Mouse (Mus musculus): ENCODE measurements around the gene Tnf. TPM values are rescaled to one million over a fixed set of nuclear protein-coding genes. Genes with fewer than 3 reads are reported as not detected.
A peak's percentile ranks its signal among the peaks of the same experiment; 100 is the strongest.

Gene Tnf
- polyA plus RNA-seq, 1 experiment from 2014 or later: 0.33 TPM

DNA sequence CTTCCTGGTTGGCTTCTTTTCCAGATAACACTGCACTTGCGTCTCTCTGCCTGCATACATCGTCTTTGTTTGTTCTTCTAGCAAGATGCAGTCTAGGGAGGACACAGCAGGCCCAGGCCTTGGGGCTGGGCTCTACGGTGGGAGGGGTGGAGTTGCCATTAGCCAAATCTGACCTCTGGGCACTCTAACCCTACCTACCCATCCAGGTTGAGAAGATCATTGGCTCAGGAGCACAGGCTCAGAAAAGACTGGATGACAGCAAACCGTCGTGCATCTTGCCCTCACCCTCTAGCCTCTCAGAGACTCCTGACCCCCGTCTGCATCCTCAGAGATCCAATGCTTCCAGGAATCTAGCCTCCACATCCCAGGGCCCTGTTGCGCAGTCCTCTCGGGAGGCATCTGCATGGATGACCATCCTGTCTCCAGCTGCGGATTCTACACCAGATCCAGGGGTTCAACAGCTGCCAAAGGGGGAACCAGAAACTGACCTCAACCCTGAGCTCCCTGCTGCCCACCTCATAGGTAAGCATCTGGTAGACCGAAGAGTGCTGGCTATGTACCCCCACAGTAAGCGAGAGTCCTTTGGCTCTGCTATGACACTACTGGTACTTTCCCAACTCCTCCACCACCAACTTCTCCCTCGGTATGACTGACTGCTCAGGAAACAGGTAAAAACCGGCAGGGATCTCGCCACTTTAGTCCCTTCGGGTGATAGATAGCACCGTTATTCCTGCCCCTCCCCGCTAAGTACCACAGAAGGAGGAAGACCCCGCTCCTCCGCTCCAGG lies 6.8 kb downstream of the Tnf start:
- no peak overlapping the region for H3K27ac ChIP-seq
- H3K27me3 ChIP-seq (replicated peaks): peaks cover 53% of the 10 kb centered on the region
- H3K4me3 ChIP-seq: peak overlapping the region; percentile 54
- WGBS (ENCODE audit: insufficient replicate concordance): 40% methylated on average over 19 of the region's 19 CpGs
- peak; percentile 9; the same call in 1 of the 2 replicates for ATAC-seq
- H3K36me3 ChIP-seq: no peaks in the 10 kb centered on the region
- H3K9ac ChIP-seq: peak overlapping the region; percentile 52; the same call in 1 of the 2 replicates
- H3K9me3 ChIP-seq (replicated peaks): no peaks in the 10 kb centered on the region
- peak overlapping the region; percentile 80 for H3K4me2 ChIP-seq
- peaks cover 41% of the 10 kb centered on the region for H3K4me1 ChIP-seq

DNA sequence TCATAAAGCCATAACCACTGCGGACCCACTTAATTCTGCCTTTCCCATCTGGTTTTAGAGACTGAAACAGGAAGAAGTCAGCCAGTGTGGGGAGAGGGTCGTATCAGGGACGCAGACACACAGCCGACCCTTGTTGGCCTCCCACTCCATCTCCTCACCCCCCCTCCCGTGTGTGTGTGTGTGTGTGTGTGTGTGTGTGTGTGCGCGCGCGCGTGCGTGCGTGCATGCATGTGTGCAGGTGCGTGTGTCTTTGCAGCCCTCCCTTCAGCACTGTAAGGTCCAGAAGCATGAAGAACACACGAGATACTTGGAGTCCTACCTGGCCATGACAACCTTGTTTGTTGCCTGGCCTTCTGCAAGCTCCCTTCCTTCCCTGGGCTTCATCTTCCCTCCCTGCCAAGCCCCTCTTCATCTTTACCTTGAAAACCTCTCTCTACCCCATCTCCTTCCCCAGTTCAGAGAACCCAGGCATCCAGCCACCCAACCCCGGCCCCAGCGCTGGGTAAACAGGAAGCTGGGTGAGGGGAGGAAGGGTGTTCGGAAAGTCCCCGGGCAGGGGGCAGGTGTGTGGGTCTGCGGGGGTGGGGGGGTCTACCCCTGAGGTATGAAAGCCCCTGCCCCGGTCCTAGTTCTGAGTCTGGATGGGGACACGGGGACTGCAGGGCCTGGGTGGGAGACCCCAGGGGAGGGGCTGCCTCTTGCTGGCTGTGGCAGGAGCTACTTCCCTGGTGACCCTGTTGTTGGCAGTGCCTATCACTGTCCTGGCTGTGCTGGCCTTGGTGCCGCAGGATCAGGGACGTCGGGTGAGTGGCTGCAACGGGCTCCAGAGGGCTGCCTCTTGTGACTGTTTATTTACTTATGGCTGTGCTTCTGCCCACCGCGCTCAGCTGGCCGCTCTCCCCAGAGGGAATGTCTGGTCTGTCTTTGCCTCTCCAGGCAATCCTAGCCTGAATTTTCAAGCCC lies 7.6 kb downstream of the Tnf start, which contains the start of gene Ltb:
Gene Ltb, plus strand, starts transcription at position 559 of the 963 bp plus-strand sequence.
- ATAC-seq: no peak
- Histone ChIP-seq H3K9ac (0 out of 2 replicates have a peak within 1 kb of the TSS, but pooled peaks have one; percentile 52), H3K36me3 (no peaks in the 10 kb centered on the region), H3K4me2 (peak within 1 kb of the TSS; percentile 80), H3K4me3 (peak within 1 kb of the TSS; percentile 54), H3K27ac (no peak within 1 kb of the TSS), H3K4me1 (peaks cover 45% of the 10 kb centered on the region), H3K27me3 (replicated peaks) (peaks cover 47% of the 10 kb centered on the region), H3K9me3 (replicated peaks) (no peaks in the 10 kb centered on the region)
- WGBS (ENCODE audit: insufficient replicate concordance): 46% methylated on average over 26 of the region's 28 CpGs

DNA sequence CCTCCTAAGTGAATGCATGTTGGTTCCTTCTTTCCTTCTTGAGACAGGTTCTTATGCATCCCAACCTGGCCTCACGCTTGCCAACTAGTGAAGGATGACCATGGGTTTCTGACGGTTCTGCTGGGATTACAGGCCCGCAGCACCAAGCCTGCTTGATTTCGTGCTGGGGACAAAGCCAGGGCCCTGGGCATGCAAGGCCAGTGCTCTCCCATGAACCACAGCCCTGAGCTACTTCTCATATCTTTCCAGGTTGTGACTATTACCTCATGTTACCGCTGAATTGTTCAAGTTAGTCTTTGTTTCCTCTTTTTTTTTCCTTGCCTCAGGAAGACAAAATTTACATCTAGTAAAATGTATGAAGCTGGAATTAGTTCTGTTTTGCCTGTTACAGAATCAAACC lies 8.9 kb downstream of the Tnf start:
- Histone ChIP-seq H3K4me2 (no peak overlapping the region), H3K27ac (no peak overlapping the region), H3K4me3 (no peak overlapping the region), H3K36me3 (no peaks in the 10 kb centered on the region), H3K27me3 (replicated peaks) (peaks cover 43% of the 10 kb centered on the region), H3K9ac (no peak overlapping the region), H3K4me1 (peaks cover 52% of the 10 kb centered on the region), H3K9me3 (replicated peaks) (no peaks in the 10 kb centered on the region)
- WGBS (ENCODE audit: insufficient replicate concordance): 55% methylated on average over 5 of the region's 5 CpGs
- no peak for ATAC-seq

DNA sequence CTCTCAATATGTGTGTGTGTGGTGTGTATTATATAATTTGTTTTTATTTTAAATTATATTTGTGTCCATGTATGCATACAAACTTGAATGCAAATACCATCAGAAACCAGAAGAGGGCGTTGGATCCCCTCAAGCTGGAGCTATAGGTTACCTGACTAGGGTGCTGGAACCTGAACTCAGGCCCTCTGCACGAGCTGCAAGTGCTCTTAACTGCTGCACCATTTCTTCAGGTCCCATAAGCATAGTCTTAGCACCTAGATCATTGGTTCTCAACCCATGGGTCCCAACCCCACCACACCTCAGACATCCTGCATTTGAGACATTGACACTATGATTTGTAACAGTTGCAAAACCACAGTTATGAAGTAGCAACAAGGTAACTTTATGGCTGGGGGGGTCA lies 10.1 kb downstream of the Tnf start:
- H3K4me2 ChIP-seq: no peak overlapping the region
- H3K36me3 ChIP-seq: no peaks in the 10 kb centered on the region
- H3K27ac ChIP-seq: no peak overlapping the region
- no peaks in the 10 kb centered on the region for H3K9me3 ChIP-seq (replicated peaks)
- H3K9ac ChIP-seq: no peak overlapping the region
- H3K27me3 ChIP-seq (replicated peaks): peaks cover 35% of the 10 kb centered on the region
- ATAC-seq: no peak
- H3K4me3 ChIP-seq: no peak overlapping the region
- H3K4me1 ChIP-seq: peaks cover 50% of the 10 kb centered on the region
- WGBS (ENCODE audit: insufficient replicate concordance): 49% methylated on average over 2 of the region's 2 CpGs

DNA sequence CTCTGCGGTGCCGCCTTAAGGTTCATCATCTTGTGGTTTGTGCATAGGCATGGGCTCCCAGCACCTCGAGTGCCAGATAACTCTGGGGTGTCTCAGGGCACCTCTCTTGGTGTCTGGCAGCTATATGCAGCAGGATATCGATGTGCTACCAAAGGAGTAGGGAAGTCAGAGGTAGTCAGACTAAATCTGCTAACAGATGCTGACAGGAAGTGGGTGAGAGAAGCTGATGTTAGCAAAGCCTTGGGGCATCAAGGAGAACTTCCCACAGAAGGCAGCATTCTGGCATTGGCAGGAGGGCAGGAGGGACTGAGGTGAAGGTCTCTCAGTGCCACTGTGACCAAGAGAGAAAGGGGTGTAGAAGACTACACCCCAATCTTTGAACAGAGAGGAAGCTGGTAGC lies 11.7 kb downstream of the Tnf start:
- ATAC-seq: no peak
- no peaks in the 10 kb centered on the region for H3K36me3 ChIP-seq
- peak overlapping the region; percentile 72 for H3K27ac ChIP-seq
- 18% methylated on average over 4 of the region's 4 CpGs for WGBS (ENCODE audit: insufficient replicate concordance)
- peak overlapping the region; percentile 40; the same call in 1 of the 2 replicates for H3K4me2 ChIP-seq
- H3K4me1 ChIP-seq: peaks cover 48% of the 10 kb centered on the region
- H3K9me3 ChIP-seq (replicated peaks): no peaks in the 10 kb centered on the region
- no peak overlapping the region for H3K9ac ChIP-seq
- peaks cover 18% of the 10 kb centered on the region for H3K27me3 ChIP-seq (replicated peaks)
- no peak overlapping the region for H3K4me3 ChIP-seq

DNA sequence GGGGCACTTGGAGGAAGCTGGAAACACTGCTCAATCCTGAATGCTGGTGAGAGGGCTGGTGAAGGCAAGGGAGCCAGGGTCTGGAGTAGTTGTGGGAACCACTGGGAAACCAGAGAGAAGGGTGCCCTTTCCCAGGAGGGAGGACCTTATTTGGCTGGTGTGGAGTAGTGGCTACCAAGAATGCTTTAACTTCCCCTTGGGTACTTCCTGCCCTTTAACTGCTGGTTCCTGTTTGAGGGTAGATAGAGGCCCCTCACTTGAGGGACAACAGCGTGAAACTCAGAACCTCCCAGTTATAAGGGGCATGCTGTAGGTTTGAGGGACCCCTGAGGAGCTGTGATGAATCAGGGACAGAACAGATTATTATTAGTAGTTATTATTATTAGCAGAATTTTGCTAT lies 12.6 kb downstream of the Tnf start:
- H3K27me3 ChIP-seq (replicated peaks): peaks cover 9% of the 10 kb centered on the region

DNA sequence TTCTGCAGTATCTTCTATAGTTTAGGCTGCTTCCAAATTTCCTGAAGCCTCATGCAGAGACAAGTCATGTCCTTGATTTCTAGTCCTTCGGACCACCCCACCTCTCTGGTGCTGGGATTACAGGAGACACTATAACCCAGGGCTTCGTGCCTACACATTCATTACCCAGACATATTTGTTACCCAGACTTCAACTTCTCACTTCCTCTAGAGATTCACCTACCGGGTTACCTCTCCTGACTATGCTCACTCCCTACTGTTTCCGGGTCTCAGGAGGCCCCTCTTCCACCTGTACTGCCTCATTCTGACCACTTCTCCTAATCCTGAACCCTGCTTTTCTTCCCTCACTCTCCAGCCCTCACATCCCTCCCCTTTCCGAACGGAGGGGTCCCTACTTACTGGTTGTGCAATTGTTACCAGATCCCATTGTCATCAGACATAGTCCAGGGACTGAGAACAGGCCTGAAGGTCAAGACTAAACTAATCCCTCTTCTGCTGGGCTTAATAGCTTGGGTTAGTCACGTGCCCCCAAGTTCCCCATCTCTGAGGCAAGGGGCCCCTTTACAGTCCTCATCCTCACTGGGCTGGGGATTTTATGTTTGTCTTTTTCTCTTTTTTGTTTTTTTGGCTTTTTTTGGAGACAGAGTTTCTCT lies 13.7 kb downstream of the Tnf start, which contains the start of gene Lst1:
Gene Lst1, minus strand, starts transcription at position 481 of the 652 bp plus-strand sequence.
- WGBS (ENCODE audit: insufficient replicate concordance): 41% methylated on average over 7 of the region's 7 CpGs
- Histone ChIP-seq H3K4me2 (peak within 1 kb of the TSS; percentile 85), H3K9me3 (replicated peaks) (no peaks in the 10 kb centered on the region), H3K4me3 (peak within 1 kb of the TSS; percentile 6; the same call in 1 of the 2 replicates), H3K27ac (peak within 1 kb of the TSS; percentile 72), H3K9ac (peak within 1 kb of the TSS; percentile 15; the same call in 1 of the 2 replicates), H3K27me3 (replicated peaks) (no peaks in the 10 kb centered on the region), H3K4me1 (peaks cover 33% of the 10 kb centered on the region), H3K36me3 (no peaks in the 10 kb centered on the region)
- no peak for ATAC-seq

More for the DNA sequence above, 12.6 kb downstream of the Tnf start:
- Histone ChIP-seq H3K36me3 (no peaks in the 10 kb centered on the region), H3K4me2 (peak overlapping the region; percentile 40), H3K9me3 (replicated peaks) (no peaks in the 10 kb centered on the region), H3K4me3 (no peak overlapping the region), H3K4me1 (peaks cover 39% of the 10 kb centered on the region), H3K27ac (peak overlapping the region; percentile 72), H3K9ac (no peak overlapping the region; the same call in 1 of the 2 replicates)
- 6% methylated on average over 1 of the region's 1 CpGs for WGBS (ENCODE audit: insufficient replicate concordance)
- no peak for ATAC-seq

DNA sequence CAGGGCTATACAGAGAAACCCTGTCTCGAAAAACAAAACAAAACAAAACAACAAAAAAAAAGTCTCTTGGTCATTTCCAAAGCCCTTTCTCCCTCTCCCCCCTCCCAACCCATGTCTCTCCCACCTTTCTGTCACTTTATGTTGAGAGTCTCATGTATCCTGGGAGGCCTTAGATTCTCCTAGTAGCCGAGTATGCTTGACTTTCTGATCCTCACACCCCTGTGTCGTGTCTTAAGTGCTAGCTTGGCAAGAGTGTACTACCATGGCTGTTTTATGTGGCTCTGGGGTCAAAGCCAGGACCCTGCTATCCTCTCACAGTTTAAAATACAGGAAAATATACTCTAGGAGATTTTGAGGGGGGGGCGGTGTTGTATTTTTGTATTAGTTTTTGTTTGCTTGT lies 14.5 kb downstream of the Tnf start:
- H3K36me3 ChIP-seq: no peaks in the 10 kb centered on the region
- no peaks in the 10 kb centered on the region for H3K27me3 ChIP-seq (replicated peaks)
- H3K27ac ChIP-seq: peak overlapping the region; percentile 72; the same call in 1 of the 2 replicates
- no peak for ATAC-seq
- 56% methylated on average over 4 of the region's 4 CpGs for WGBS (ENCODE audit: insufficient replicate concordance)
- no peaks in the 10 kb centered on the region for H3K9me3 ChIP-seq (replicated peaks)
- H3K4me2 ChIP-seq: peak overlapping the region; percentile 85; the same call in 1 of the 2 replicates
- no peak overlapping the region; the same call in 1 of the 2 replicates for H3K4me3 ChIP-seq
- H3K9ac ChIP-seq: 0 out of 2 replicates have a peak overlapping the region, but pooled peaks have one; percentile 15
- H3K4me1 ChIP-seq: peaks cover 33% of the 10 kb centered on the region

DNA sequence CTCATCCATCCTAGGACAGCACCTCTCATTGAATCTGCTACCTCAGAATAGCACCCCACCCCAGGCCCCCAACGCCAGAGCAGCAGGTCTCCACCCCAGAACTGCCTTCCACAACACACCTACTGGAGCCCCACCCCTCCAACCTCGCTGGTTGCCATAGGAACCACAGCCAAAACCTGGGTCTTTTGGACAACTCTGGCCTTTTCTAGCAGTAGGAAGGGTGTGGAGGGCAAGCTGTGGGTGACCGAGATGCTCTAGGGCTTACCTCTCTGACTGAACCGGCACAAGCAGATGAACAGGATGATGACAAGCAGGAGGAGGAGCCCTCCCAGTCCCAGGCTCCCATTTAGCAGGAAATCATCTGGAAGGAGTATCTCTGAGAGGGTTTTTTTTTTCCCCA lies 15.1 kb downstream of the Tnf start:
- ATAC-seq: no peak
- H3K4me2 ChIP-seq: peak overlapping the region; percentile 85
- peaks cover 33% of the 10 kb centered on the region for H3K4me1 ChIP-seq
- no peak overlapping the region; the same call in 1 of the 2 replicates for H3K9ac ChIP-seq
- H3K27ac ChIP-seq: peak overlapping the region; percentile 70
- H3K27me3 ChIP-seq (replicated peaks): no peaks in the 10 kb centered on the region
- H3K4me3 ChIP-seq: peak overlapping the region; percentile 63
- WGBS (ENCODE audit: insufficient replicate concordance): 0% methylated on average over 4 of the region's 4 CpGs
- H3K36me3 ChIP-seq: no peaks in the 10 kb centered on the region
- H3K9me3 ChIP-seq (replicated peaks): no peaks in the 10 kb centered on the region

DNA sequence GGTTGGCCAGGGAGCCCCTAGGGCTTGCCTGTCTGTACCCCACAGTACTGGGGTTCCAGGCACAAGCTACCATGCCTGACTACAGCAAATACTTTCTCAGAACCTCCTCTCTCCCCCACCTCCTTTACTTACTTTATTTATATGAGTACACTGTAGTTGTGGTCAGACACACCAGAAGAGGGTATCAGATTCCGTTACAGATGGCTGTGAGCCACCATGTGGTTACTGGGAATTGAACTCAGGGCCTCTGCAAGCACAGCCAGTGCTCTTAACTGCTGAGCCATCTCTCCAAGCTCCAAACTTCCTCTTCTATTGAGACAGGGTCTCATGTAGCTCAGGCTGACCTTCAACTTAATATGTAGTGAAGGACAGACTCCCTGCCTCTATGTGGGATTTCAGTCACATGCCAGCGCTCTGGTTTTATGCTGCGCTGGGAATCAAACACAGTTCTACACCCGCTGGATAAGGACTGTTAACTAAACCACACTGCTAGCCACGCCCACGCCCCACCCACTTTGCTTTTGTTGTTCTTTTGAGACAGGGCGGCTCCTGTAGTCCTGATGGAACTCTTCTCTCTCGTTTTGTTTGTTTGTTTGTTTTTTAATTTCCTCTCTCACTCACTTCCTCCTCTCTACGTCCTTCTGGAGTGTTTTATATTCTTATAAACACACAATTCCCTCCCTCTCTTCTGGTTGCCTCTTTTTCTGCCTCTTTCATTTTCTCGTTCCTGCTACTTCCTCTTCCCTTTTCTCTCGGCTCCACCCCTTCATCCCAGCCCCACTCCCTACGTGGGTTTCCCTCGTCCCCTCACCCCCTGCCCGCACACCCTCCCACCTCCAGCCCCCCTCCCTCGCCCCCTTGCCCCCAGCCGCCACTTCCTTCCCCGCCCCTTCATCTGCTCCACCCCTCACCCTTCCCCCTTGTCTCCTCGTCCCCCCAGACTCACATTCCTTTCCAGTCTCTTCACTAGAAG lies 15.9 kb downstream of the Tnf start:
- Histone ChIP-seq H3K4me2 (peak overlapping the region; percentile 85), H3K27me3 (replicated peaks) (no peaks in the 10 kb centered on the region), H3K4me1 (peaks cover 33% of the 10 kb centered on the region), H3K4me3 (peak overlapping the region; percentile 63), H3K9ac (peak overlapping the region; percentile 55), H3K27ac (peak overlapping the region; percentile 70), H3K36me3 (no peaks in the 10 kb centered on the region), H3K9me3 (replicated peaks) (no peaks in the 10 kb centered on the region)
- under 1% methylated on average over 18 of the region's 18 CpGs for WGBS (ENCODE audit: insufficient replicate concordance)
- peak; percentile 54 for ATAC-seq

All from liver, embryonic 12.5 days (tissue).